Mouse (Mus musculus): ENCODE results near the gene Crybb1.

GRCm38 (mm10) chr5:112252400-112252799, 3.2 kb upstream of the Crybb1 start, which contains the start of gene Cryba4:
- TF ChIP-seq POLR2A (IDR thresholded peaks at IDR 0.05; ENCODE audit: borderline replicate concordance, control insufficient read depth, low read depth, low read length) (no peak), CTCF (IDR thresholded peaks at IDR 0.05; ENCODE audit: control insufficient read depth, insufficient read depth, low read length) (no peak)
